Mouse (Mus musculus): Measurements from ENCODE around the gene Prkca. TPM values are rescaled to one million over a fixed set of nuclear protein-coding genes. Genes with fewer than 3 reads are reported as not detected.

Gene Prkca
- polyA plus RNA-seq, 1 experiment from 2014 or later: 7.2 TPM

DNA sequence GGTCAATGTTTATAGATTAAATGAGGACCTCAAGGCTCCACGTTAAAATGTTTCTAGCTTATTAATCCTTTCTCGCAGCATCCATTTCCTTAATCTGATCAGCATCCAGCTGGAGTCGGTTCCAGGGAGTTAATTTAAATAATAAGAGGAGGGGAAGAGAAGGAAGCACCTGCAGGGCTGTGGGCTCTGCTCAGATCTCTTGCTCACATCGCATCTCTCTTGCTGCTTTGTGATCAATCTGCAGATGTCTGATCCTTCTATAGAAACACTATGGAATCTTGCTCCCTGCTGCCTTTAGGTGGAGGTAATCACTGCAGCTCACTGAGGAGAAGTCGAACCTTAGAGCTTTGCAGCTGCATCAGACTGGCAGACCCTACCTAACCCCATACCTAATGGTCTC, 58.7 kb downstream of the Prkca start:
- no peak overlapping the region for H3K27ac ChIP-seq
- peaks cover 26% of the 10 kb centered on the region for H3K4me1 ChIP-seq
- no peak for ATAC-seq (replicated peaks)
- no peak overlapping the region for H3K4me3 ChIP-seq
- H3K9ac ChIP-seq: no peak overlapping the region
- 14% methylated on average over 5 of the region's 5 CpGs for WGBS
- H3K27me3 ChIP-seq (replicated peaks): no peaks in the 10 kb centered on the region
- no peak overlapping the region for H3K4me2 ChIP-seq
- H3K36me3 ChIP-seq (replicated peaks): no peaks in the 10 kb centered on the region
- no peaks in the 10 kb centered on the region for H3K9me3 ChIP-seq

DNA sequence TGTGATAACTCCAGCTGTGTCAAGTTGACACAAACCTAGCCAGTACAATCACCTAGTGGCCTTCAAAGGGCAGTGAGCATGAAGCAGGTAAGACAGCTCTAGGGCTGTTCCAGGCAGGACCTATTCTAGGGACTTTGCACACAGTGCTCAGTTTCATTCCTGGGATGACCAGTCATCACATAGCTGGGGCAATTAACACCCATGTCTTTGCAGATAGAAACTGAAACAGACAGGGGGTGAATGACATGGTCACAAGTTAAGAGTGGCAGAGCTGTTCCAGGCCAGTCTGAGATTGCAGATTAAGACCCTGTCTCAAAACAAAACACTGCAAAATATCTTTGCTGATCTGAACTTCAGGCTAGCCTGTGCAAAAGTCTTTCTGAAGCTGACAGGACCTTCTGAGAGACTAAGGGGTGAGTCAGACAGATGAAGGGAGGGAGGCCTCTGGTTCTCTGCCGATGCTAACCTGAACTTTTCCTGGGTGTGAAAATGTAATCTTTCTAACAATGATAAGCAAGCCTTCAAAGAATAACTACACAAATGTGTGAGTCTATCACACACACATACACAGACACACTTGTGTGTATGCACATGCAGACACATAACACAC, 60.8 kb downstream of the Prkca start:
- Histone ChIP-seq H3K9me3 (no peaks in the 10 kb centered on the region), H3K27ac (no peak overlapping the region), H3K4me2 (no peak overlapping the region), H3K27me3 (replicated peaks) (no peaks in the 10 kb centered on the region), H3K4me1 (peaks cover 26% of the 10 kb centered on the region), H3K9ac (no peak overlapping the region), H3K4me3 (no peak overlapping the region), H3K36me3 (replicated peaks) (no peaks in the 10 kb centered on the region)
- WGBS: 91% methylated on average over 1 of the region's 1 CpGs
- no peak for ATAC-seq (replicated peaks)

DNA sequence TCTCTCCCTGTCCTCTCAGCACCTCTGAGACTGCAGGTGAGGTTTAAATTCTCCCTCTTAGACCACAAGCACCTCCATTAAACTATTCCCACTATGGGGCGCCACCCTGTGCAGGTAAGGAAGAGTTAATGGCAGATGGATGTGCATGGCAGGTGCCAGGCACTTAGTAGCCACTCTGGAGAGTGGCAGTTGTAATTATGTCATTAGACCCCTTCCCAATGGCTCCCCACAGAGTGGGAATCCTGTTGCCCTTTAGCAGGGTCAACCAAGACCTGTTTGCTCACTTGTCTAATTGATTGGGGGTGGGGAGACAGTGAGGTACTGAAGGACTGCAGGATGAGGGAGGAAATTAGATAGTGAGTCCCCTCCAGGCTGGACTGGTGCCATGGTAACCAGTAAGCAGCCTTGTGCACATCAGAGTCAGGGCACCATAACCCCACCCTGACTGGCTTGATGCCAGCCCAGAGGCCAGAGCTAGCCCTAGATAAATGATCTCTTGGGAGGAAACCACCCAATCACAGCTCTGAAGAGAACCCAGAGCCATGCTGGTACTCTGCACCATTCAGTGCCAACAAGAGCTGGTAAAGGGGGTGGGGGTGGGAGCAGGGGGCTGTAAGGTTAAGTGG, 63.9 kb downstream of the Prkca start:
- peaks cover 15% of the 10 kb centered on the region for H3K4me1 ChIP-seq
- H3K4me3 ChIP-seq: no peak overlapping the region
- no peak overlapping the region for H3K27ac ChIP-seq
- 85% methylated on average over 1 of the region's 1 CpGs for WGBS
- H3K36me3 ChIP-seq (replicated peaks): no peaks in the 10 kb centered on the region
- H3K4me2 ChIP-seq: no peak overlapping the region
- H3K27me3 ChIP-seq (replicated peaks): no peaks in the 10 kb centered on the region
- H3K9ac ChIP-seq: no peak overlapping the region
- ATAC-seq (replicated peaks): no peak; the same call in 1 of the 2 replicates
- no peaks in the 10 kb centered on the region for H3K9me3 ChIP-seq

DNA sequence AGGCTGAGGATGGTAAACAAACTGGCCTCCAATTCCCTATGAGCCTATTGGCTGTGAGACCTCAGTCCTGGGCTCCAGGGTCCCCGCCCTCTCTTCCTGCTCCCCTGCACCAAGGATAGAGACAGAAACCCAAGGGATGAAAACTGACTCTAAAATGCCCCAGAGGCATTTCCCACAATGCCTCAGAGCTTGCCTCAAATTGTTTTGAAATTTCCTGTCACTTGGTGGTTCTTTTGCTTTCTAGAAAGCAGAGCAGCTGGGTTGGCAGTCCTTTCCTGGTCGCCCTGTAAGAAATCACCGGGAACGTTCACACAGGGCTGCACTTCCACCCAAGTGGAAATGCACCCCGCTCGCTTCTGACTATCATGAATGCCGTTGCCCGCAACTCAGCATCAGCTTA, 66.6 kb downstream of the Prkca start:
- no peak overlapping the region for H3K4me2 ChIP-seq
- ATAC-seq (replicated peaks): no peak
- no peak overlapping the region for H3K4me3 ChIP-seq
- no peaks in the 10 kb centered on the region for H3K27me3 ChIP-seq (replicated peaks)
- 84% methylated on average over 8 of the region's 8 CpGs for WGBS
- H3K4me1 ChIP-seq: peaks cover 9% of the 10 kb centered on the region; the same call in 1 of the 2 replicates
- no peak overlapping the region for H3K9ac ChIP-seq
- H3K27ac ChIP-seq: no peak overlapping the region
- H3K36me3 ChIP-seq (replicated peaks): no peaks in the 10 kb centered on the region
- H3K9me3 ChIP-seq: no peaks in the 10 kb centered on the region

DNA sequence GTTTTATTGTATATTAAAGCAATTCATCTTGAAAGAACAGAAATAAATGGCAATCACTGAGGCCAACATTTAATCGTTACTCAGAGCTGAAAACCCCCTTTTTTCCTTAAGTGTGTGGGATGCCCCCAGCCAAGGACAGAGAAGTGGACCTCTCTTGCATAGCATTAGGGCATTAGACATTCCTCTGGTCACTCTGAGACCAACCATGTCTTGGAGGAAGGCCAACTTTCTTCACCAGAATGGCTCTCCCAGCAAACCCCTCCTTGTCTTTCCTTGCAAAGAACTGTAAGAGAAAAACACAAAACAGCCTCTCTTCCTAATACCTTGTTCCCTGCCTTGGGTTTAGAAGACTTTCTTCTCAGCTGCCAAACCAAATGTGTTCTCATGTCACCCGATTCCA, 67.6 kb downstream of the Prkca start:
- no peak overlapping the region for H3K4me2 ChIP-seq
- H3K4me3 ChIP-seq: no peak overlapping the region
- ATAC-seq (replicated peaks): no peak
- H3K27ac ChIP-seq: no peak overlapping the region
- H3K4me1 ChIP-seq: peaks cover 9% of the 10 kb centered on the region; the same call in 1 of the 2 replicates
- H3K9me3 ChIP-seq: no peaks in the 10 kb centered on the region
- WGBS: 74% methylated on average over 2 of the region's 2 CpGs
- no peak overlapping the region for H3K9ac ChIP-seq
- no peaks in the 10 kb centered on the region for H3K27me3 ChIP-seq (replicated peaks)
- H3K36me3 ChIP-seq (replicated peaks): no peaks in the 10 kb centered on the region

DNA sequence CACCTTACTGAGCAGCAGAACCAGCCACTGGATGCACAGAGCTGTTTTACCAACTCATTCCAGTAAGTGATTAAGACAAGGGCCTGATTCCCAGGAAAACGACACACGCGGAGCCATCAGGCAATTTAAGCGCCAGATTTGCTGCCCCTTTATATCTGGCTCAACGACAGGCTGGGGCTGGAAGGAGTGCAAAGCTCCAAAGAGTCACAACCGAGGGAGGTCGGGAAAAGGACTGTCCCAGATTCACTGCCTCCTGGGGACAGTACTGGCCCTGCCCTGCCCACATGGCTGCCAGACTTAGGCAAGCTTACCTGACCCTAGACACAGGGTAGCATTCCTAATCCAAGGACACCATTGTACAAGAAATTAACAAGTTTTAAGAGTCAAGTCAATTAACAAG, 69.7 kb downstream of the Prkca start:
- no peak overlapping the region for H3K27ac ChIP-seq
- H3K4me3 ChIP-seq: no peak overlapping the region
- no peaks in the 10 kb centered on the region for H3K36me3 ChIP-seq (replicated peaks)
- H3K9me3 ChIP-seq: no peaks in the 10 kb centered on the region
- WGBS: 52% methylated on average over 7 of the region's 7 CpGs
- peaks cover 10% of the 10 kb centered on the region for H3K4me1 ChIP-seq
- no peak for ATAC-seq (replicated peaks)
- H3K27me3 ChIP-seq (replicated peaks): no peaks in the 10 kb centered on the region
- H3K4me2 ChIP-seq: no peak overlapping the region
- no peak overlapping the region for H3K9ac ChIP-seq

DNA sequence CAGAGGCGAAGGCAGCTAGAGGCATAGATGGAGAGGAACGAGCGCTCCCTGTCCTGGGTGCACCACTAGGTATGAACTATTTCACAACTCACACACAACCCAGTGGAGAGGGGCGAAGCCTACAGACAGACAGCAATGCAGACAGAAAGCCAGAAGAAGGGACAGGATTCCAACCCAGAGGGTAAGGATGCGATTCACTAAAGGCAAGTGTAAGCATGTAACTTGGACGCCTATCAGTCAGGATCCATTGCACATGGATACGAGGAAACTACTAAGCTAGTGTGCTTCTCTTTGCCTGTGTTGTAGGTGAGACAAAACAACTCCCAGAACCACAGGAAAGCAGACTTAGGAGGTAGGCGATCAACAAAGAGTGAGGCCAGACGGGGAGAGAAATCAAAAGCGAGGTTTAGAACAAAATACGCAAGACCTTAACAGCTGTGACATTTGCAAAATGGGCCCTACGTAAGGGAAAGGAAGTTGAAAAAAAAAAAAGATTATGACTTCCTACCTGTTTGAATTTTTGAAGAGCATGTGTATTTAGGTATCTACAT, 70.2 kb downstream of the Prkca start:
- no peak overlapping the region for H3K4me2 ChIP-seq
- no peaks in the 10 kb centered on the region for H3K9me3 ChIP-seq
- H3K9ac ChIP-seq: no peak overlapping the region
- 89% methylated on average over 12 of the region's 12 CpGs for WGBS
- H3K27me3 ChIP-seq (replicated peaks): no peaks in the 10 kb centered on the region
- no peak for ATAC-seq (replicated peaks)
- H3K36me3 ChIP-seq (replicated peaks): no peaks in the 10 kb centered on the region
- no peak overlapping the region for H3K27ac ChIP-seq
- peaks cover 15% of the 10 kb centered on the region for H3K4me1 ChIP-seq
- H3K4me3 ChIP-seq: no peak overlapping the region

DNA sequence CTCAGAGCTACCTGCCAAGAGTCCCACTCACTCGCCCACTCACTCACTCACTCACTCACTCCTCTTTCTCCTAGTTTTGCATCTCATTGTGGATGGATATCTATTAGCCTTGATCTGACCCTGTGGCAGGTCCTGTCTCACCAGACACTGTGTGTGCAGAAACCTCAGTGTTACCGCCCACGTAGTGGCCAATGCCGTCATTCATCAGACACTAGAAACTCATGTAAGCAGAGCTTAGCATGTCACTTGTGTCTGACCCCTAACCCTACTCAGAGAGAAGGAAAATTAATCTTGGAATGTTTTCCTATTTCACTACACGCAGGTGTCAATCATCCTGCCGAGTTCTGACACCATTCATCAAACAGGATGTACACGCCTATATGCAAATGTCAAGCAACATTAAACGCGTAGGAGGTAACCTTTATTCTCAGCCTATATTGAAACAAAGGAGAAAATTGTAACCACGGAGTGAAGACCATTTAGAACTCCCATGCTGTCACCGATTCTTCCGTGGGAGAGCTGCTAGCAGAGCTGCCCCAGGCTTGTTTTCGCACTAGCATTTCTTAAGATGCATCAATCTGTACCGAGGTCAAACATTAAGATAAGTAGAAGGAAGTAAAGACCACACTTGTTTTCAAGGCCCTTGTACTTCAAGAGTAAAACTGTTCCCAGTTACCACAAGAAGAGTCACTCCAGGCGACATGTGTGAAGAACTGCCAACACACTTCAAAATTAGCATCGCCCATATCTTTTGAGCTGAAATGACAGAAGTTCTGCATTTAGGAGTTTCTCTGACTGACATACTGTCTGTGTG, 70.9 kb downstream of the Prkca start:
- peaks cover 22% of the 10 kb centered on the region for H3K4me1 ChIP-seq
- no peak for ATAC-seq (replicated peaks)
- H3K36me3 ChIP-seq (replicated peaks): no peaks in the 10 kb centered on the region
- H3K4me3 ChIP-seq: no peak overlapping the region
- no peak overlapping the region for H3K27ac ChIP-seq
- WGBS: 78% methylated on average over 16 of the region's 16 CpGs
- H3K4me2 ChIP-seq: no peak overlapping the region
- H3K9ac ChIP-seq: no peak overlapping the region
- no peaks in the 10 kb centered on the region for H3K27me3 ChIP-seq (replicated peaks)
- H3K9me3 ChIP-seq: no peaks in the 10 kb centered on the region

DNA sequence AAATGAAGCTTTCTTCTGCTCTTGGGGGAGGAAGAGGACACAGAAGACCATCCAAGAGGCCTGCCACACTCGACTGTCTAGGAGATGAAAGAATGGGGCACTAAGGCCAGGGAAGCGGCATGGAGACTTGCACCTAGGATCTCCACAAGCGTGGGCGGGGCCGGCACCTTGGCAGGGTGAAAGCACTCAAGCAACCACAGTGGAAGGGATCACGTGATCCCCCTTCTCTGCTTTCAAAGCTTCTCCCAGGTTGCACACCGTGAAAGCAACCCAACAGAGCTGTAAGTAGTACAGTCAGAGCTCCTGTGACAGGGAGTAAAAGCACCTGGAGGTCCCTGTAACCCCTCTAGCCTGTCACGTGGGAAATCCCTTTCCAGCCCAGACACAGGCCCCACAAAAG, 72.4 kb downstream of the Prkca start:
- Histone ChIP-seq H3K4me2 (no peak overlapping the region), H3K27ac (no peak overlapping the region), H3K27me3 (replicated peaks) (no peaks in the 10 kb centered on the region), H3K9ac (no peak overlapping the region), H3K4me3 (no peak overlapping the region), H3K4me1 (peaks cover 25% of the 10 kb centered on the region), H3K9me3 (no peaks in the 10 kb centered on the region), H3K36me3 (replicated peaks) (no peaks in the 10 kb centered on the region)
- ATAC-seq (replicated peaks): no peak
- WGBS: 59% methylated on average over 8 of the region's 8 CpGs

DNA sequence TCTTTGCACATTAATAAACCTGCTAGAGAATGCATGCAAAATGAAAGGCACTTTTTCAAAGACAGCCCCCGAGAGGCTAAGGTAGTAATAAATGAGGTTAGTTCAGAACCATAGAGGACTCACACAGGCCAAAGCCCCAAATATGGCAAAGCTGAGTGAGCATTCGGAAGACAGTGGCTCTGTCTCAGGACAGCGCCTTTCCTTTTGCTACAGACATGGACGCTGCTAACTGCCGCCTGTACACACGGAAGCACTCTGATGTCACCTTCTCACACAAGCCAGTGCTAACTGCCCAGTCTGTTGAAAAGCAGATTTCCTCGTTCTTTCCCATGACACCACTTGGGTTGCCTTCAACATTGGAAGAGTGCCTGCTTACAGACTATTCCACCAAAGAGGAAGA, 74.2 kb downstream of the Prkca start:
- Histone ChIP-seq H3K4me3 (no peak overlapping the region), H3K4me1 (peaks cover 23% of the 10 kb centered on the region), H3K36me3 (replicated peaks) (no peaks in the 10 kb centered on the region), H3K9me3 (no peaks in the 10 kb centered on the region), H3K4me2 (no peak overlapping the region), H3K9ac (no peak overlapping the region), H3K27ac (peak overlapping the region; percentile 45; the same call in 1 of the 2 replicates), H3K27me3 (replicated peaks) (no peaks in the 10 kb centered on the region)
- ATAC-seq (replicated peaks): no peak
- WGBS: 46% methylated on average over 7 of the region's 7 CpGs

DNA sequence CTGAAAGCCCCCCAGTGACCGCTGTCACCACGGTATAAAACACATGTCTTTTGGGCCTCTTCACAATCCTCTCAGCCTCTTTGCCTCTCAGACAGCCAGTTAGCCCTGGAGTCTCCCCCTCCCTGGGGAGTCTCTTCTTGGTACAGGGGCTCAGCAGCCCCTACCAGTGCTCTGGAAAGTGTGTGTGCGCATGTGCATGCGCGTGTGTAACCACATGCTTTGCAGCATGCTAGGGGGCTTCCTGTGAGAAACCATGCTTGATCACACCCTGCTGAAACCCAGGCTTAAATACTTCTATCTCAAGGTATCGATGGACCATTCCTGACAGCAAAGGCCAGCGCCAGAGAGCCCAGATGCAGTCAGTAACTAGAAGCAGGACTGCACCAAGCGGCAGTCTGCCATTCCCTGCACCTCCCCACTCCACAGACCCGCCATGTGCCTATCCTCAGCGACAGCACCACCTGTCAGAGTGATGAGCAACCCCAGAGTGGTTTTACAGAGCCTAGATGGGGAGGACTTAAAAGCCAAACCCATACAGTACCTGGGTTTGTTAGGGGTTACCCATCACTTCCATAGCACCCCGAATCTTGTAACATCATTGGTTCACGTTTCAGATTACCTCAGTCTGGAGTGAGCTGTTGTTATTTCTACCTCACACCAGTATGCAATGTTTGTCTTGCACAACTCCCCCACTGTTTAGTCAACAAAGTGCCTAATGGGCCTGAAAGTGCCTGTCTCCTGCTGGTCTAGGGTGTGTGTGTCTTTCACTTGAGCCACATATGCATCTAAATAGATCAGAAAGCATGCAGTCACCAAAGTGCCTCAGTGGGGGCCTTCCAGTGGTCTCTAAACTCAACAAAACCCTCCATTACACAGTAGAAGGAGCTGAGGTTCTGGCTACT, 75.1 kb downstream of the Prkca start:
- Histone ChIP-seq H3K4me3 (no peak overlapping the region), H3K9ac (no peak overlapping the region), H3K9me3 (no peaks in the 10 kb centered on the region), H3K36me3 (replicated peaks) (no peaks in the 10 kb centered on the region), H3K27ac (peak overlapping the region; percentile 45), H3K4me2 (no peak overlapping the region), H3K27me3 (replicated peaks) (no peaks in the 10 kb centered on the region), H3K4me1 (peaks cover 23% of the 10 kb centered on the region)
- 56% methylated on average over 12 of the region's 12 CpGs for WGBS
- no peak for ATAC-seq (replicated peaks)

DNA sequence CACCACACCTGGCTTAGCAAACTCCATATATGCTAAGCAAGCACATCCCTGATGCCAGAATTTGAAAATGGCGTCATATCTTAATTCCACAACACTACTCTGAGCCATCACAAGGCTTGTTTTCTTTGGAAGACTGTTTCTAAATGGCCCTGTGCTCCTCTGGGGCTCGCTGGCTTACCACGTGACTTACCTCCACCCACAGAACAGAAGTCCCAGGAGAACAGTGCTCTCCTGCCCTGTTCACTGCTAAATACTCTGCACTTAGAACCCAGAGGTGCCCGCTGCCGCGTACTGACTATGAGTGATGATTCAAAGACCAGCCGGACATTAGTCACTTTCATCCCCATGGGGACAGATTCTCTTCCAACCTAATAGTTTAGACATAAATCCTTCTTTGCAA, 75.9 kb downstream of the Prkca start:
- H3K36me3 ChIP-seq (replicated peaks): no peaks in the 10 kb centered on the region
- peaks cover 23% of the 10 kb centered on the region for H3K4me1 ChIP-seq
- 81% methylated on average over 7 of the region's 7 CpGs for WGBS
- H3K27me3 ChIP-seq (replicated peaks): no peaks in the 10 kb centered on the region
- no peak overlapping the region for H3K4me2 ChIP-seq
- H3K9ac ChIP-seq: no peak overlapping the region
- no peak overlapping the region for H3K27ac ChIP-seq
- no peak for ATAC-seq (replicated peaks)
- H3K4me3 ChIP-seq: no peak overlapping the region
- H3K9me3 ChIP-seq: no peaks in the 10 kb centered on the region
